Mouse (Mus musculus): Measurements from ENCODE around the gene Cnnm3.

The Cnnm3 gene

GRCm38 (mm10) chr1:36557457-36558011 is 45.9 kb downstream of the Cnnm3 start:
- peak; percentile 40 to 74 for DNase-seq (ENCODE audit: low spot score in 2 of 2)

GRCm38 (mm10) chr1:36558031-36558993 is 46.6 kb downstream of the Cnnm3 start, which contains the start of gene Sema4c:
Gene Sema4c, minus strand, starts transcription at chr1:36558349.
- peak in 1 of 2 experiments; percentile 74 for DNase-seq (ENCODE audit: low spot score in 2 of 2)

- no peak for DNase-seq (ENCODE audit: low spot score in 2 of 2)
Measured at GRCm38 (mm10) chr1:36559256-36559655, 47.6 kb downstream of the Cnnm3 start.

- no peak for DNase-seq (ENCODE audit: low spot score in 2 of 2)
Measured at GRCm38 (mm10) chr1:36559888-36560287, 48.2 kb downstream of the Cnnm3 start.

GRCm38 (mm10) chr1:36560903-36561302 is 49.2 kb downstream of the Cnnm3 start:
- DNase-seq (ENCODE audit: low spot score in 2 of 2): no peak

- no peak for DNase-seq (ENCODE audit: low spot score in 2 of 2)
Measured at GRCm38 (mm10) chr1:36562388-36562787, 50.7 kb downstream of the Cnnm3 start.

GRCm38 (mm10) chr1:36563197-36563596 is 51.5 kb downstream of the Cnnm3 start:
- DNase-seq (ENCODE audit: low spot score in 2 of 2): no peak

- DNase-seq (ENCODE audit: low spot score in 2 of 2): no peak
Measured at GRCm38 (mm10) chr1:36563632-36564031, 52.0 kb downstream of the Cnnm3 start.

GRCm38 (mm10) chr1:36564101-36564500 is 52.4 kb downstream of the Cnnm3 start:
- DNase-seq (ENCODE audit: low spot score in 2 of 2): no peak

- no peak for DNase-seq (ENCODE audit: low spot score in 2 of 2)
Measured at GRCm38 (mm10) chr1:36566425-36566824, 54.8 kb downstream of the Cnnm3 start.

GRCm38 (mm10) chr1:36567818-36568603 is 56.3 kb downstream of the Cnnm3 start:
- DNase-seq (ENCODE audit: low spot score in 2 of 2): no peak

GRCm38 (mm10) chr1:36568776-36569175 is 57.1 kb downstream of the Cnnm3 start:
- no peak for DNase-seq (ENCODE audit: low spot score in 2 of 2)

- DNase-seq (ENCODE audit: low spot score in 2 of 2): no peak
Measured at GRCm38 (mm10) chr1:36569694-36570276, 58.1 kb downstream of the Cnnm3 start.

GRCm38 (mm10) chr1:36570320-36570719 is 58.7 kb downstream of the Cnnm3 start:
- DNase-seq (ENCODE audit: low spot score in 2 of 2): no peak

GRCm38 (mm10) chr1:36571627-36572026 is 60.0 kb downstream of the Cnnm3 start:
- no peak for DNase-seq (ENCODE audit: low spot score in 2 of 2)

- DNase-seq (ENCODE audit: low spot score in 2 of 2): no peak
Measured at GRCm38 (mm10) chr1:36572140-36572700, 60.6 kb downstream of the Cnnm3 start.

- DNase-seq (ENCODE audit: low spot score in 2 of 2): no peak
Measured at GRCm38 (mm10) chr1:36572709-36573108, 61.0 kb downstream of the Cnnm3 start.

- no peak for DNase-seq (ENCODE audit: low spot score in 2 of 2)
Measured at GRCm38 (mm10) chr1:36573524-36573923, 61.9 kb downstream of the Cnnm3 start.

GRCm38 (mm10) chr1:36574196-36574955 is 62.7 kb downstream of the Cnnm3 start:
- DNase-seq (ENCODE audit: low spot score in 2 of 2): no peak

- no peak for DNase-seq (ENCODE audit: low spot score in 2 of 2)
Measured at GRCm38 (mm10) chr1:36575347-36575746, 63.7 kb downstream of the Cnnm3 start.

Measured in spleen, postnatal 4 days (tissue).